Mouse (Mus musculus): ENCODE data around the gene Cpne9.

Gene Cpne9

GRCm38 (mm10) chr6:113282101-113282802 lies at the start of gene Cpne9:
TSS of gene Cpne9 (plus strand) at chr6:113282307.
- no peak for DNase-seq (ENCODE audit: low spot score in 2 of 2)

- no peak for DNase-seq (ENCODE audit: low spot score in 2 of 2)
Measured at GRCm38 (mm10) chr6:113235141-113235540, 47.0 kb upstream of the Cpne9 start.

- peak; percentile 99 for DNase-seq (ENCODE audit: low spot score in 2 of 2)
Measured at GRCm38 (mm10) chr6:113237542-113238270, 44.4 kb upstream of the Cpne9 start, which contains the start of gene Mtmr14. TSS of gene Mtmr14 (plus strand) at chr6:113237843.

- DNase-seq (ENCODE audit: low spot score in 2 of 2) = no peak
Measured at GRCm38 (mm10) chr6:113238442-113238841, 43.7 kb upstream of the Cpne9 start.

GRCm38 (mm10) chr6:113242753-113243152 lies 39.4 kb upstream of the Cpne9 start:
- no peak for DNase-seq (ENCODE audit: low spot score in 2 of 2)

GRCm38 (mm10) chr6:113245585-113245984 lies 36.5 kb upstream of the Cpne9 start:
- no peak for DNase-seq (ENCODE audit: low spot score in 2 of 2)

- DNase-seq (ENCODE audit: low spot score in 2 of 2) = no peak
Measured at GRCm38 (mm10) chr6:113250786-113251185, 31.3 kb upstream of the Cpne9 start.

- DNase-seq (ENCODE audit: low spot score in 2 of 2) = no peak
Measured at GRCm38 (mm10) chr6:113251921-113252320, 30.2 kb upstream of the Cpne9 start.

- DNase-seq (ENCODE audit: low spot score in 2 of 2) = no peak
Measured at GRCm38 (mm10) chr6:113254899-113255298, 27.2 kb upstream of the Cpne9 start.

- no peak for DNase-seq (ENCODE audit: low spot score in 2 of 2)
Measured at GRCm38 (mm10) chr6:113261174-113261858, 20.8 kb upstream of the Cpne9 start.

- DNase-seq (ENCODE audit: low spot score in 2 of 2) = no peak
Measured at GRCm38 (mm10) chr6:113263531-113263930, 18.6 kb upstream of the Cpne9 start.

GRCm38 (mm10) chr6:113264429-113264828 lies 17.7 kb upstream of the Cpne9 start:
- DNase-seq (ENCODE audit: low spot score in 2 of 2) = no peak

GRCm38 (mm10) chr6:113266996-113267655 lies 15.0 kb upstream of the Cpne9 start:
- no peak for DNase-seq (ENCODE audit: low spot score in 2 of 2)

GRCm38 (mm10) chr6:113267988-113268387 lies 14.1 kb upstream of the Cpne9 start:
- no peak for DNase-seq (ENCODE audit: low spot score in 2 of 2)

GRCm38 (mm10) chr6:113272365-113272764 lies 9.7 kb upstream of the Cpne9 start:
- no peak for DNase-seq (ENCODE audit: low spot score in 2 of 2)

GRCm38 (mm10) chr6:113276846-113277245 lies 5.3 kb upstream of the Cpne9 start:
- DNase-seq (ENCODE audit: low spot score in 2 of 2) = no peak

- no peak for DNase-seq (ENCODE audit: low spot score in 2 of 2)
Measured at GRCm38 (mm10) chr6:113281676-113282075, 431 bp upstream of the Cpne9 start.

GRCm38 (mm10) chr6:113282969-113283368 lies 862 bp downstream of the Cpne9 start:
- DNase-seq (ENCODE audit: low spot score in 2 of 2) = no peak

- DNase-seq (ENCODE audit: low spot score in 2 of 2) = no peak
Measured at GRCm38 (mm10) chr6:113283500-113283899, 1.4 kb downstream of the Cpne9 start.

- no peak for DNase-seq (ENCODE audit: low spot score in 2 of 2)
Measured at GRCm38 (mm10) chr6:113284931-113285330, 2.8 kb downstream of the Cpne9 start.

GRCm38 (mm10) chr6:113286316-113286715 lies 4.2 kb downstream of the Cpne9 start:
- DNase-seq (ENCODE audit: low spot score in 2 of 2) = no peak

GRCm38 (mm10) chr6:113287236-113287635 lies 5.1 kb downstream of the Cpne9 start:
- no peak for DNase-seq (ENCODE audit: low spot score in 2 of 2)
